Mouse (Mus musculus) forebrain, embryonic 15.5 days (tissue): ENCODE data around the gene Rapgef3. TPM values are rescaled to one million over a fixed set of nuclear protein-coding genes. Genes with fewer than 3 reads are reported as not detected.

ENCODE experiments used
- ATAC-seq: fragments of 200-750 bp; cut with Nextera tagmentation; replicated peaks from 2 replicates; pipeline ENCODE4 v1.8.0; 2017; ENCODE audit warnings: mild to moderate bottlenecking, moderate TSS enrichment, moderate library complexity
- H3K27ac ChIP-seq: fragments of 300-500 bp; sonication (generic); replicated peaks from 2 replicates; pipeline ENCODE4 v1.5.1; 2015; ENCODE audit warnings: mild to moderate bottlenecking, inconsistent platforms
- H3K27me3 ChIP-seq: fragments of 300-500 bp; sonication (generic); 2 replicates; pipeline ENCODE4 v1.6.1; 2015; ENCODE audit warnings: inconsistent platforms
- H3K36me3 ChIP-seq: fragments of 300-500 bp; sonication (generic); 2 replicates; pipeline ENCODE4 v1.6.1; 2015; ENCODE audit warnings: mild to moderate bottlenecking, inconsistent platforms
- H3K4me1 ChIP-seq: fragments of 300-500 bp; sonication (generic); 2 replicates; pipeline ENCODE4 v1.6.1; 2015; ENCODE audit warnings: inconsistent platforms
- H3K4me2 ChIP-seq: fragments of 300-500 bp; sonication (generic); replicated peaks from 2 replicates; pipeline ENCODE4 v1.6.1; 2015; ENCODE audit warnings: mild to moderate bottlenecking, inconsistent platforms
- H3K4me3 ChIP-seq: fragments of 300-500 bp; sonication (generic); 2 replicates; pipeline ENCODE4 v1.5.1; 2015; ENCODE audit warnings: mild to moderate bottlenecking, inconsistent platforms
- H3K9ac ChIP-seq: fragments of 300-500 bp; sonication (generic); replicated peaks from 2 replicates; pipeline ENCODE4 v1.6.1; 2015; ENCODE audit warnings: mild to moderate bottlenecking, inconsistent platforms
- H3K9me3 ChIP-seq: fragments of 300-500 bp; sonication (generic); 2 replicates; pipeline ENCODE4 v1.6.1; 2016; ENCODE audit warnings: inconsistent platforms
- WGBS: fragments of 180-500 bp; shearing (Covaris S2); methylation state at CpG from one replicate; pipeline ENCODE4 v1.1.7; 2015; ENCODE audit warnings: mixed read lengths; 5-methylcytosine and 5-hydroxymethylcytosine counted together
- polyA plus RNA-seq: library from polyadenylated mRNA; unstranded; fragments of >200 nt; fragmentation: Nextera tagmentation; extraction: Ambion mirVana; gene quantifications from 2 replicates; pipeline ENCODE4 v1.2.1, GENCODE M21; 2015

The Rapgef3 gene
- polyA plus RNA-seq, 1 experiment from 2014 or later = 9.0 TPM

DNA sequence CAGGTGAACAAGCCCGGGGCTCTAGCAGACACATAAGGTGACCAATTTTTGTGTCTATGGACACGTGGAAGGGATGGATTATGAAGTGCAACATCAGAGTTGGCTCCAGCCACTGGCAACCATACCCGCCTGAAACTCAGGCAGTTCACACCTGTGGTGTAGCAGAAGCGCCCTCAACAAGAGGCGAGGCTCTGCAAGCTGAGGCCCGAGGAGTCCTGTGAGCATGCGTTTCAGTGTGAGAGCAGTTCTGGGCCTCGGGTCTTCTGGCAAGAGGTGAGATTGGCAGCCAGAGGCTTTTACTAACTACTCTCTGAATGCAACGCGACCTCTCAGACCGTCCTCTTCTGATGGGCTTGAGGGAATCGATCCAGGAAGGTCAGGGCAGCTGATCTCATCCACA, 26.1 kb downstream of the Rapgef3 start:
- Histone ChIP-seq H3K9ac (no peak overlapping the region), H3K36me3 (no peaks in the 10 kb centered on the region), H3K27ac (no peak overlapping the region), H3K9me3 (no peaks in the 10 kb centered on the region), H3K27me3 (no peaks in the 10 kb centered on the region), H3K4me1 (no peaks in the 10 kb centered on the region), H3K4me3 (no peak overlapping the region), H3K4me2 (no peak overlapping the region)
- 82% methylated on average over 12 of the region's 12 CpGs for WGBS
- ATAC-seq = no peak

DNA sequence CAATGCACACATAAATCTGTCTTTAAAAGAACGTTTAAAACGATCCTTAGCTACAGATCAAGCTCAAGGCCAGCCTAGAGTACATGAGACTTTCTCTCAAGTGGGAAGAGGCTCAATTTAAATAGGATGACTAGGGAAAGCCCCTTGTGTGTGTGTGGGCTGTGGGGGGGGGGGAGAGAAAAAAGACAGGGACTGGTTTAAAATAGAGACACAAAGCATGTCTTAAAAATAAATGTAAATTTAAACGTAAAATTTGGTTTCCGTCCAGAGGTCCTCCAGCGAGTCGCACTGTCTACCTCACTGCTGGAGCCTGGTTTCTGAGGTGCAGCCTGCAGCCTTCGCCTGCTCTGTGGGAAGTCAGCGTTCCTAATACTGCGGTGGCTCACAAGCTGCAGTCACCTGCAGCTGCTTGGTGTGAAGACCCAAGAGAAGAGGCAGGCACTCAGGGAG, 27.5 kb downstream of the Rapgef3 start:
- Histone ChIP-seq H3K9me3 (no peaks in the 10 kb centered on the region), H3K9ac (no peak overlapping the region), H3K27ac (no peak overlapping the region), H3K36me3 (no peaks in the 10 kb centered on the region), H3K4me2 (no peak overlapping the region), H3K4me3 (no peak overlapping the region), H3K4me1 (no peaks in the 10 kb centered on the region), H3K27me3 (no peaks in the 10 kb centered on the region)
- WGBS = 86% methylated on average over 9 of the region's 9 CpGs
- ATAC-seq = no peak

DNA sequence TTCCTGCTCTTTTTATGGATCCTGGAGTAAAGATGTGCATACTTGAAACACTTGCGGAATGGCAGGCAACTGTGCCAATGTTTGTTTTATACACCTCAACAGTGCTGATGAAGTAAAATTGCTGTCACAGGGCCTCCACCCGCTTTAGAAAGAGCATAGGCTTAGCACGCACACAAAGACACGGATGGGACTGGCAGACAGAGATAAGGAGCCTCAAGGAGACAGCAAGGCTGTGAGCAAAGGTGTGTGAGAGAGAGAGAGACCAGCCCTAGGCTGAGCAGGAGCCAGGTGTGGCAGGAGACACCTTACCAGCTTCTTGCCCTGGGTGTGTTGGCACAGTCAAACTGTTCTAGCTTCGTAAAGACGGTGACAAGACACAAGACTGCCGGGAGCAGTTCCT, 28.8 kb downstream of the Rapgef3 start:
- no peak for ATAC-seq

DNA sequence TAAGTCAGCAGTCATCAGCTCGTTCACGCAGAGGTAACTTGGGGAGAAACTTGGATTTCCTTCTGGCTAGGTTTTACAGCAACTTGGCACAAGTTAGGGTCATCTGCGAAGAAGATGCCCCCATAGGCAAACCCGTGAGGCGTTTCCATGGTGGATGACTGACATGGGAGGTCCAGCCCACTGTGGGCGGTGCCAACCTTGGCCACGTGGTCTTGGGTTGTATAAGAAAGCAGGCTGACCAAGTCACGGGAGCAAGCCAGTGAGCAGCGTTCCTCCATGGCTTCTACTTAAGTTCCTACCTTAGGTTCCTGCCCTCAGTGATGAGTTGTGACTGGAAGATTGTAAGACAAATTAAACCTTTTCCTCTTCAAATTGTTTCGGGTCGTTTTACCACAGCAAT, 35.8 kb downstream of the Rapgef3 start:
- no peaks in the 10 kb centered on the region for H3K4me1 ChIP-seq
- H3K36me3 ChIP-seq = no peaks in the 10 kb centered on the region
- H3K9me3 ChIP-seq = no peaks in the 10 kb centered on the region
- no peak overlapping the region for H3K27ac ChIP-seq
- 92% methylated on average over 11 of the region's 11 CpGs for WGBS
- no peak overlapping the region for H3K4me2 ChIP-seq
- no peak overlapping the region for H3K9ac ChIP-seq
- H3K4me3 ChIP-seq = no peak overlapping the region
- no peaks in the 10 kb centered on the region for H3K27me3 ChIP-seq
- no peak for ATAC-seq

More for the DNA sequence above, 28.8 kb downstream of the Rapgef3 start:
- H3K27me3 ChIP-seq = no peaks in the 10 kb centered on the region
- no peaks in the 10 kb centered on the region for H3K36me3 ChIP-seq
- no peaks in the 10 kb centered on the region for H3K9me3 ChIP-seq
- no peak overlapping the region for H3K4me2 ChIP-seq
- H3K27ac ChIP-seq = no peak overlapping the region
- 96% methylated on average over 7 of the region's 7 CpGs for WGBS
- H3K4me3 ChIP-seq = no peak overlapping the region
- no peak overlapping the region for H3K9ac ChIP-seq
- H3K4me1 ChIP-seq = no peaks in the 10 kb centered on the region

DNA sequence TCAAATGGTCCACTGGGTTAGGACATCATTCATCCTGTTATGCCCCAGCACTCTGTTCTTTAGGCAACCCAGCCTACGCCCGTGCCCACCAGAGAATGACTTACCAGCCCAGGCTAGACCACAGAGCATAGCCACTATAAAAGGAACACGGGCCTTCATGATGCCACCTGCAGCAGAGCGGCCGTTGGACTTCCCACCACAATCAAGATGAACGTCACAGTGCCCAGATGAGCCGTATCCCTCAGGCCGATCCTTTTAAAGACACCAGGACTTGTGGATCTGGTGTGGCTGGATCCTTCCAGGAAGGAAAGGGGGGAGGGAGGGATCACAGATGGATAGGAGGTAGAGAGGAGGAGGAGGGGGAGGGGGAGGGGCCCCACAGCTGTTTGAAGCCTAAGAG, 36.7 kb downstream of the Rapgef3 start, which contains the start of gene Endou:
Endou (minus strand) TSS at position 229 of the 400 bp plus-strand sequence.
- no peaks in the 10 kb centered on the region for H3K9me3 ChIP-seq
- no peak within 1 kb of the TSS for H3K27ac ChIP-seq
- no peak within 1 kb of the TSS for H3K4me3 ChIP-seq
- no peaks in the 10 kb centered on the region for H3K36me3 ChIP-seq
- H3K4me1 ChIP-seq = no peaks in the 10 kb centered on the region
- WGBS = 93% methylated on average over 8 of the region's 8 CpGs
- H3K4me2 ChIP-seq = no peak within 1 kb of the TSS
- ATAC-seq = no peak
- H3K9ac ChIP-seq = no peak within 1 kb of the TSS
- H3K27me3 ChIP-seq = no peaks in the 10 kb centered on the region

DNA sequence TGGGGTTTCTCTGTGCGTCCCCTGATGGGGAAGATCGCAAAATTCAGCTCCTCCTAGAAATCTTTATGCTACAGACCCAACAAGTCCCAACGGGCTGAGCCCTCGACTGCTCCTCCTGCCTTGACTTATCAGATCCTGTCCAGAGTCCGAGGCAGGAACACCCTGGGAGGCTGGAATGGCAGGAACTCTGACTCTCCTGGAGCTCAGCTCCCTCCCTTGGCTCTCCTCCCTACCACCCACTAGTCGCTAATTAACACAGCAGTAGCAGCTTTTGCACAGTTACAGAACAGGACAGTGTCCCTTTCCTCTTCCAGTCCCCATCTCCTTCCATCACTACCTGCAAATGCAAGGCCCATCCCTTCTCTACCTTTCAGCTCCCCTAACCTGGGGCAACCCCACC, 37.4 kb downstream of the Rapgef3 start:
- Histone ChIP-seq H3K27me3 (no peaks in the 10 kb centered on the region), H3K9ac (no peak overlapping the region), H3K36me3 (no peaks in the 10 kb centered on the region), H3K4me2 (no peak overlapping the region), H3K27ac (no peak overlapping the region), H3K4me1 (no peaks in the 10 kb centered on the region), H3K9me3 (no peaks in the 10 kb centered on the region), H3K4me3 (no peak overlapping the region)
- WGBS = 60% methylated on average over 6 of the region's 6 CpGs
- no peak for ATAC-seq

DNA sequence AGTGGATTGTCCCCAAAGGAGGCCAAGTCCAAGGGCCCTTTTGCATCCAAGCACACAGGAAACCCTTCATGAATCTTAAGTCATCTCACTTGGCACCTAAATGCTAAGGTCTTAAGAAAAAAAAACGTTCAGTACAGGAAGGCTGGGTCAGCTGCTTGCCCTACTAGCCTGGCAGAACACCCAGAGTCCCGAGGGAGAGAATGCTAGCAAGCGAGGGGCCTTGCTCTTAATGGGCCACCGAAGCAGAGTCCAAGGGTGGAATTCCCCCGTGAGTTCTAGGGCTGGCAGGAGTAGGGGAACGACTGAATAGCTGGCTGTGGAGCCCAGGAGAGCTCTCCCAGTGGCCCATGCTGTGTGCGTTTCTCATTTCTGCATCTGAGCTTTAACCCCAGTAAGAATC, 39.0 kb downstream of the Rapgef3 start:
- Histone ChIP-seq H3K4me1 (no peaks in the 10 kb centered on the region), H3K27ac (no peak overlapping the region), H3K9me3 (no peaks in the 10 kb centered on the region), H3K9ac (no peak overlapping the region), H3K4me2 (no peak overlapping the region), H3K36me3 (no peaks in the 10 kb centered on the region), H3K27me3 (no peaks in the 10 kb centered on the region), H3K4me3 (no peak overlapping the region)
- WGBS = 54% methylated on average over 7 of the region's 7 CpGs
- ATAC-seq = no peak

DNA sequence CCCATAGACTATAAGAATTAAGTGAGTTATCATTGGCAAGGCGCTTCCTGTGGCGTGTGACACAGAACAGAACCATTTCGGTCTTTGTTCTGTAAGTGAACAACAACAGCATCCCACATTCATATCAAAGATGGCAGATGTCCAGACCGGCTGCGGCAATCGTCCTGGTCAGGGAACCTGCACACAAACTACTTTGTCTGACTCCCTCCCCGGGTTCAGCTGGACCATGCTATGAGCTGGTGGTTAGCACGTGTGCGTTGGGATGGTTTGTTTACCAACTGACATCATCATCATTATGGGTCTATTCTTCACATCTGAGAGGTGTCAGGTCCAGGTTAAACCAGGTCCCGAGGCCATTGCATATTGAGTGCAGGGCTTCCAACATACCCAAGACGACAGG, 39.4 kb downstream of the Rapgef3 start:
- no peaks in the 10 kb centered on the region for H3K4me1 ChIP-seq
- H3K36me3 ChIP-seq = no peaks in the 10 kb centered on the region
- no peaks in the 10 kb centered on the region for H3K27me3 ChIP-seq
- H3K4me2 ChIP-seq = no peak overlapping the region
- H3K4me3 ChIP-seq = no peak overlapping the region
- no peaks in the 10 kb centered on the region for H3K9me3 ChIP-seq
- no peak overlapping the region for H3K9ac ChIP-seq
- H3K27ac ChIP-seq = no peak overlapping the region
- ATAC-seq = no peak
- WGBS = 90% methylated on average over 11 of the region's 11 CpGs

DNA sequence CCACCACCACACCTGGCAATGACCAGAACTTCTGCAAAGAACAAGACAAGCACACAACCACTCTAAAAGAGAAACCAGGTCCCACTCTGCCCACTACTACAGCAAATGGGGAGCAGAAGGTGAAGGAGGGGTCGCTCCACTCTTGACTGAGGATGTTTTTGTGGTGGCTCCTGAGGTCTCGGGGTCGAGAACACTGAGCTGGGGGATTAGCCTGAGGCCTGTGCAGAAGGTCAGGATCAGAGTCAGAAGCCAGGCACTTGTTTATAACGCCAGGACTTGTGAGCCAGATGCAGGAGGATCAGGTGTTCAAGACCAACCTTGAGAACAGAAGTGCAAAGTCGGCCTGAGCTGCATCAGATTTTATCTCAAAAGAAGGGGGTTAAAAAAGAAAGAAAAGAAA, 40.3 kb downstream of the Rapgef3 start:
- no peaks in the 10 kb centered on the region for H3K9me3 ChIP-seq
- no peak overlapping the region for H3K4me3 ChIP-seq
- no peak overlapping the region for H3K4me2 ChIP-seq
- no peak overlapping the region for H3K27ac ChIP-seq
- no peak overlapping the region for H3K9ac ChIP-seq
- no peak for ATAC-seq
- no peaks in the 10 kb centered on the region for H3K27me3 ChIP-seq
- no peaks in the 10 kb centered on the region for H3K36me3 ChIP-seq
- WGBS = 78% methylated on average over 5 of the region's 5 CpGs
- no peaks in the 10 kb centered on the region for H3K4me1 ChIP-seq

DNA sequence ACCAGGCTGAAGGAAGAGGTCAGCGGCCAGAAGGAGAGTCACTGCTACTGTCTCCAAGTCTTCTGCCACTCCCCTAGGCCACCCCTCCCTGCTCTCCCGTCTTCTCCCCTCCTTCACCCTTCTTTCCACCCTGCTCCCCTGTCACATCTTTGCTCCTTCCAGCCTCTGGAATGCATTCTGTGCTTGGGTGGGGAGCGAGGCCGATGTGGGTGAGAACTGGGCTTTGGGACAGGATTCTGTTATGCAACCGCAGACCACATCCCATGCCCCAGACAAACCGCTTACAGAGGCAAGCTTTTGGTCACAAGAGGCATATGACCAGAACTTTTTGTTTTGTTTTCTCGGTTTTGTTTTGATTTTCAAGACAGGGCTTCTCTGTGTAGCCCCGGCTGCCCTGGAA, 40.7 kb downstream of the Rapgef3 start:
- ATAC-seq = no peak
- no peak overlapping the region for H3K27ac ChIP-seq
- no peak overlapping the region for H3K9ac ChIP-seq
- H3K27me3 ChIP-seq = no peaks in the 10 kb centered on the region
- H3K36me3 ChIP-seq = no peaks in the 10 kb centered on the region
- no peak overlapping the region for H3K4me3 ChIP-seq
- no peak overlapping the region for H3K4me2 ChIP-seq
- WGBS = 81% methylated on average over 8 of the region's 8 CpGs
- H3K4me1 ChIP-seq = no peaks in the 10 kb centered on the region
- H3K9me3 ChIP-seq = no peaks in the 10 kb centered on the region

DNA sequence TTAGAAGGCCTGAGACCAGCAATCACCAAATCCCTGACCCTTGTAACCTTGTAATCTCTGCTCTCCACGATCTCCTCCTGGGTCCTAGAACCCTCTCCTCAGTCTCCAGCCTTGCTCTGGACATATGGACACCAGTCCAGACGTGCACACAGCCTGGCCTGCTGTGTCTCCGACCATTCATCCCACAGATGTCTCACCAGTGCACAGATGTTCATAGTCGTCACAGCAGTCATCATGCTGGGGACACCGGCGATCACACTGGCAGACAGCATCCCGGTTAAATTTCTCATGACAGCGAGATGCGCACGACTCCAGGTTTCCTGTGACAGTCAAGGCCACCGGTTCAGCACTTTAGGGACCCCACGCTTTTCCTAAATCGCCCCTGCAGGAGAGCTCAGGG, 41.5 kb downstream of the Rapgef3 start:
- 84% methylated on average over 13 of the region's 13 CpGs for WGBS
- H3K27me3 ChIP-seq = no peaks in the 10 kb centered on the region
- H3K27ac ChIP-seq = no peak overlapping the region
- no peak overlapping the region for H3K4me2 ChIP-seq
- H3K9ac ChIP-seq = no peak overlapping the region
- no peaks in the 10 kb centered on the region for H3K4me1 ChIP-seq
- no peaks in the 10 kb centered on the region for H3K9me3 ChIP-seq
- no peaks in the 10 kb centered on the region for H3K36me3 ChIP-seq
- H3K4me3 ChIP-seq = no peak overlapping the region
- ATAC-seq = no peak

DNA sequence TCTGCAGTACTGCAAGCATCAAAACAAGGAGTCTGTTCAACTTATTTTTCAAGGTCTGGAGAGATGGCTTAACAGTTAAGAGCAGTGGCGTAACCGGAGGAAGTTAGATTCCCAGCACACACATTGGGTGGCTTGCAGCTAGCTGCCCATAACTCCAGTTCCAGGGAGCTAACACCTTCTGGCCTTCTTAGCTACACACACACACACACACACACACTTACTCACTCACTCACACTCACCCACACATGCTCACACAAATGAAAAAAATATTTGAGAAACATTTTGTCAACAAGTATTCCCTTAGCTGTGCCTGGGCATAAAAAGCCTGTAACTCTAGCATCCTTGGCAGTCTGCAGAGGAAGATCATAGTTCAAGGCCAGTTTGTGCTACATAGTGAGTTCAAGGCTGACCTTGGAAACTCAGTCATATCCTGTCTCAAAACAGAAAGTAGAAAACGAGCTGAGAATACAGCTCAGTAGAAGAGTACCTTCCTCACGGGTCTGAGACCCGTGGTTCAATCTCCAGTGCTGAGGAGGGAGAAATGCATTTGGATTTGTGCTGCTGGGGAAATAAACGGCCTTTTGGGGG, 42.5 kb downstream of the Rapgef3 start:
- no peaks in the 10 kb centered on the region for H3K36me3 ChIP-seq
- no peaks in the 10 kb centered on the region for H3K9me3 ChIP-seq
- 77% methylated on average over 6 of the region's 6 CpGs for WGBS
- H3K9ac ChIP-seq = no peak overlapping the region
- no peak overlapping the region for H3K27ac ChIP-seq
- no peaks in the 10 kb centered on the region for H3K27me3 ChIP-seq
- no peak overlapping the region for H3K4me2 ChIP-seq
- ATAC-seq = no peak
- H3K4me1 ChIP-seq = no peaks in the 10 kb centered on the region
- no peak overlapping the region for H3K4me3 ChIP-seq
